Mouse (Mus musculus) c-Kit-positive CD71-positive TER-119-positive erythroid progenitor cells, embryonic 14.5 days (primary cell): Measurements from ENCODE around the gene Hpcal1.

ENCODE experiments used
- DNase-seq: peaks from one replicate; pipeline ENCODE4 v3.0.0-alpha.2; 2013; ENCODE audit warnings: low spot score

Gene Hpcal1

GRCm38 (mm10) chr12:17715720-17716478, 25.2 kb downstream of the Hpcal1 start:
- peak; percentile 18 for DNase-seq

GRCm38 (mm10) chr12:17717257-17717656, 26.6 kb downstream of the Hpcal1 start:
- DNase-seq = no peak

- DNase-seq = no peak
Measured at GRCm38 (mm10) chr12:17718146-17718545, 27.5 kb downstream of the Hpcal1 start.

DNA sequence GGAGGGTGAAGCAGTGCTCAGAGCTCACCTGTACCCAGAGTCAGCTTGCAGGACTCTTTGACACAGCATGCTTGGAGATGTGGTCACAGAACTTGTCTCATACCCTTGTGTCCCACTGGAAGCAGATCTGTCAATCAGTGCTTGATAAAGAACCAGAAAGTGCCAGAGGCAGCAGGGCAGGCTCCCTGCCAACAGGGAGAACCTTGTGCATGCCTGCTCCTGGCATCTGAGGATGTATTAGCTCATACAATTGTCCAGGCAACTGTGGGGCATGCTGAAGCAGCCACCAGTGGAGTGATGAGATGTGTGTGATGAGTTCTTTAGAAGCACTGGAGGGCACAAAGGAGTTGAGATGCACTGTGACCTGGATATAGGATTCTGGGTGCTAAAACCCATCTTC, 30.4 kb downstream of the Hpcal1 start:
- DNase-seq = no peak

DNA sequence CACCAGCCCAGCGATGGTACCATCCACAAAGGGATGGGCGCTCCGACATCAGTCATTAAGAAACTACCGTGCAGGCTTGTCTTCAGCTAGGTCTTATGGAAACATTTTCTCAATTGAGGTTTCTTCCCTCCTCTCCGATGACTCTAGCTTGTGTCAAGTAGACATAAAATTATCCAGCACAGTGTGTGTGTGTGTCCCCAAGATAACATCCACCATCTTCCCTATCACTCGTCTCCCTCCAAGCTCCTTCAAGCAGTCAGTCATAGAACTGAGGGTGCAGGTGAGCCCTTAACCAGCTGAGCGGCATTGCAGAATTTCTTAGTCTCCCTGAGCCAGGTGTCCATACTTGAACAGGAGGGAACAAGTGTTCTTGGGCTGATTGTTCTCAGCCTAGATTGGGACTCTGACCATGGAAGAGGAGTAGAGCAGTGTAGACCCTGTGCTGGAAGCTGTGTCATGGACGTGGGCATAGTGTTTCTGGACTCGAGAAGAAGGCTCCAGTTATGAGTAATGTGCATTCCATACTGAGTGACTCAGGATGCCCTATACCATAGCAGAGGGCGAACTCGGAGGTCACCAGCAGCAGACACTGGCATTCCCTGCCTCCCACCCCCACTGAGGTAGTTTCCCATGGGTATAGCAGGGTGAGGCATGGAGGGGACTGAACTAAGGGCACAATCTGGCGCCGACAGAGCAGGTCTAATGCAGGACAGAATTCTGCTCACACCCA, 32.0 kb downstream of the Hpcal1 start:
- no peak for DNase-seq

- no peak for DNase-seq
Measured at GRCm38 (mm10) chr12:17723182-17723570, 32.5 kb downstream of the Hpcal1 start.

DNA sequence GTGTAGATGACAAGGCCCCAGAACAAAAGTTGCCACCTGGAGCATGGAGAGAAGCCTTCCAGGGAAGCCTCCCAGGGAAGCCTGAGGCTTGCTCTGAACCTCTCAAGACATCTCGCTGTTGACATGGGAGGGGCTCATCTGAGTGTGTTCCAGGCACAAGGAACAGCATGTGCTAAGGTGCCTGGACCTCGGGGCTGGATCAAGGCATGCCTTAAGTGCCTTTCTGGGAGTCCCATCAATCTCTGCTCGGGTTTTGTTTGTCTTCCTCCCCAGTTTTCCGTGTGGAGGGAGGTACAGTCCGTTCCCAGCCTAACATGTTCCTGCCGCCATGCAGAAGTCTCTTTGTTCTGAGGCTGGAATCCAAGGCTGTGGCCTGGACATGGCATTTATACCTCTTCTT, 33.3 kb downstream of the Hpcal1 start:
- no peak for DNase-seq

DNA sequence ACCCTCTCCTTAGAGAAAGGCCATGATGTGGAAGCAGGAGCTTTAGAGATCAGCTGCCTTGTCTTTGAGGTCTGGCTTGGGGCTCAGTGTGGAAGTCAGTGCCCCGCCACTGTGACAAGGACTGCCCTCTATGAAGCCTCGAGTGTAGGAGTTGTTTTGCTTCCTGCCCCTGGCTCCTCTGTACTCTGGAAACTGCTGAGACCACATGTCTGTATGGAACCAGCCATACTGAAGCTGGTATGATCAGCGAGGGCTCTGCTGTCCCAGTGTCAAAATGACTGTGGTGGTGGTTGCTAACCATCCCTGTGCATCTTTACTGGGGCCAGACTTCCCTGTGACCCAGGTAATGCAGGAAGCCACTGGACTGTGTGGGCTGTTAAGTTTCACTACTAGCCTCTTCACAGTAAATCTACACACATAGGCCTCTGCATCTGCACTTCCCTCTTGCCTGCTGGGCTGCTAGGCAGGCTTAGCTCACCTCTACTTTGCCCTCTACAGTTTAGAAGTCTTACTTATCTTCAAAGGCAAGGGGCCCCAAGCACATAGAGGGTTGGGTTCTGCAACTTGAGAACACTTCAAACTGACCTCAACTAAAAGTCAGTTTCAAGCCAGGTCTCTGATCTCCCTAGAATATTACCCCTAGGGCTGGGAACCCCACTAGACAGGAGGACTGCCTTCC, 33.9 kb downstream of the Hpcal1 start:
- peak; percentile 14 for DNase-seq

- DNase-seq = peak; percentile 12
Measured at GRCm38 (mm10) chr12:17725592-17725991, 34.9 kb downstream of the Hpcal1 start.

GRCm38 (mm10) chr12:17726576-17727320, 36.1 kb downstream of the Hpcal1 start:
- no peak for DNase-seq

- DNase-seq = no peak
Measured at GRCm38 (mm10) chr12:17727676-17728339, 37.2 kb downstream of the Hpcal1 start.

DNA sequence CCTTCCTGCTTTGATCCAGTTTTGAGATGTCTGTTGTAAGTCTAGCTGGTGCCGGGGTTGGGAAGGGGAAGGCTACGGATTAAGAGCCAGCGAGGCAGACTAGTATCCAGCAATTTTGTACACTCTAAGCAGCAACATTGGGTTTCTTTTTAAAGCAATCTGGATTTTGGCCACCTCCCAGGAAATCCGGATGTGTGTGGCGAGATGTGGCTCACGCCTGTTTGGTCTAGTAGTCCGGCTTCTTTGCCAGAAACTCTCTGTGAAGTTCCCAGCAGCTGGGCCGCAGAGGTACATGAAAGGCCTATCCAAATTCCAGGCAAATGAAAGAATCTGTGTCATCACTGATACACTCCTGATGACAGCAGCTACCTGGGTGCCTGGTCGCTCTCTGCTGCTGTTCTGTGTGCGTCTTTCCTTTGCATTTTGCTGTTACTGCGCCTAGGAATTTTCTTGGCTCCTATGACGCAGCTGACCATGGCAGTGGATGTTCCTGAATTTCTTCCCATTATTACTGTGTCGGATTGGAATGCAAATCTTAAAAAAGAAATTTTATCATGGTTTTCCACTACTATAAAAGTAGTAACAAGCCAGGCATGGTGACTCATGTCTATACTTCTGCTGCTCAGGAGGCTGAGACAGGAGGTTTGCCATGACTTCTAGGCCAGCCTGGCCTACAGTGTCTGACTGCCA, 38.7 kb downstream of the Hpcal1 start:
- no peak for DNase-seq

GRCm38 (mm10) chr12:17732006-17732405, 41.4 kb downstream of the Hpcal1 start:
- no peak for DNase-seq

DNA sequence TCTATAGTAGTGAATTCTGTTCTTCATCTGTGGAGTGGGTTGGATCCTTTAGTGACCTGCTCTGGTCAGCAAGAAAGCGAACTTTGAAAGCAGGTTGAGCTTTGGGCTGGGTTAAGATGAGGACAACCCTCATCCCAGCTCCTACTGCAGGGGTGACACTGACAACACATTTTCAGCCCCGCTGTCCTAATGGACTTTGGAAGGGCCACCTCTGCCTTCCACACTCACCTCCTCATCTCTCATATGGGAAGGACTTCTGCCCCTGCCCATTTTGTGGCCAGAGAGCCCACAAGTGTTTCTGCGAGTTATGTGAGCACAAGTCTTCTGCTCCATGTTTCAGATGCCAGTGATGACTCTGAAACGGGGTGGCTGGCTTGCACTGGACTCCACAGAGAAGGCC, 41.9 kb downstream of the Hpcal1 start:
- DNase-seq = no peak

DNA sequence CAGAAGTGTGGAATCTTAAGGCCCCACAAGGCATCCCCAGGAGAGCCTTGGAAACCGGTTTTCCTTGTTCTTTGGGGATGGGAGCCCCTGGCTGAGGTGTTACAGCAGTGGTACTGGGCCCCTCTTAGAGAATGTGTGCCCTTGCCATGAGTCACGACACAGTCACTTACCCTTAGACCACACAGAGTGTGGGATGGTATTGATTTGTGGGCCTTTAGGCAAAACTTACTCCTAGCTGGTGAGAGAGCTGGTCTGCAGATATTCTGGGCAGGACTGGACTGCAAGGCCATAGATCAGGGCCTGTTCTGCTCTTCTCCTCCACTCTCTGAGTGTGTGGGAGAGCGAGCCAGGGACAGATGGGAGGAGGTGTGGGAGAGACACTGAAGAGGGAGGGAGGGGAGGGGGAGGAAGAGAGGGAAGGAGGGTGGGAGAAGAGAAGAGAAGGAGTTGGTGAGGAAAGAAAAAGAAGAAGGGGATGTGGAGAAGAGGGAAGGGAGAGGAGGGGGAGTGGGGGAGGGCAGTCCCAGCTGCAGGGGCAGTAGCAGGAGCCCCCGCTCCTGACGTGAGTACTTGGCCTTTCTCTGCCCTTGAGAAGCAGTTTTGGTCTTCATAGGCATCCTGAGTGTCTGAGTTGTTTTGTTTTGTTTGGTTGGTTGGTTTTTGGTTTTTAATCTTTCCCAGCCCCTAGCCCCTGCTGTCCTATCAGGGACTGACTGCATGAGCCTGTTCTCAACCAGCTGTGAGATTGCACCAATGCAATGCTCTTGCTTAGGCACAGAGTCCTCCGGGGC, 42.7 kb downstream of the Hpcal1 start:
- DNase-seq = no peak

- DNase-seq = no peak
Measured at GRCm38 (mm10) chr12:17736396-17736795, 45.7 kb downstream of the Hpcal1 start.

- DNase-seq = no peak
Measured at GRCm38 (mm10) chr12:17736859-17737577, 46.4 kb downstream of the Hpcal1 start.

GRCm38 (mm10) chr12:17737808-17738207, 47.2 kb downstream of the Hpcal1 start:
- DNase-seq = no peak

GRCm38 (mm10) chr12:17738473-17738872, 47.8 kb downstream of the Hpcal1 start:
- no peak for DNase-seq

- no peak for DNase-seq
Measured at GRCm38 (mm10) chr12:17740226-17740625, 49.6 kb downstream of the Hpcal1 start.
